Comparison of ENCODE assay signal across 9 mouse cellular contexts in genomic region chr2:32079191-32079725, GRCm38 (mm10). TPM values are rescaled to one million over a fixed set of nuclear protein-coding genes. Genes with fewer than 3 reads are reported as not detected.
DNase-seq lines count a peak whose midpoint lies in the region; ATAC-seq and TF ChIP-seq lines count a peak whose summit lies in the region.
"Had no signal": no experiment of that assay in that cellular context is flagged by ENCODE, and none has a peak within 500 bp of the region (broad histone marks: within the 10 kb centered on the region; RNA-seq: fewer than 3 reads in every experiment).

No protein-coding gene starts in this region.

- peaks cover 44% of the 10 kb centered on the region for H3K4me1 ChIP-seq in hindbrain, embryonic 10.5 days (replicated peaks)
- peaks cover 12% of the 10 kb centered on the region; the same call in 1 of the 2 replicates for H3K4me1 ChIP-seq in hindbrain, postnatal 0 days (ENCODE audit: insufficient read depth, low read length)
- peaks cover 70% of the 10 kb centered on the region for H3K4me1 ChIP-seq in E14TG2a.4 (replicated peaks; ENCODE audit: low read depth, low read length)
- peaks cover 22 to 34% of the 10 kb centered on the region in 2 experiments for H3K4me1 ChIP-seq in liver, embryonic 14.5 days (replicated peaks; ENCODE audit: control insufficient read depth in 2 of 2, insufficient read depth in 2 of 2, low read length in 1 of 2)

- H3K9ac ChIP-seq in hindbrain, postnatal 0 days (replicated peaks; ENCODE audit: low read length) = no peak overlapping the region
- peak overlapping the region; percentile 5; the same call in 1 of the 2 replicates for H3K9ac ChIP-seq in liver, embryonic 14.5 days (replicated peaks)
- H3K9ac ChIP-seq: neural tube, embryonic 12.5 days had no signal

- H3K27ac ChIP-seq in hindbrain, embryonic 10.5 days = peak overlapping the region; percentile 31
- no peak overlapping the region for H3K27ac ChIP-seq in hindbrain, postnatal 0 days
- no peak overlapping the region for H3K27ac ChIP-seq in liver, embryonic 14.5 days
- H3K27ac ChIP-seq: neural tube, embryonic 12.5 days had no signal

- no peak for TF ChIP-seq EP300 in liver, embryonic 14.5 days (IDR thresholded peaks at IDR 0.05; ENCODE audit: low read depth)

- no peak for ATAC-seq in hindbrain, postnatal 0 days
- ATAC-seq in liver, embryonic 14.5 days (ENCODE audit: insufficient read depth) = no peak
- no peak for ATAC-seq in inflammation-experienced regulatory T-cells, adult 6 months

- no peak for DNase-seq in hindbrain, embryonic 10.5 days (ENCODE audit: low spot score)
- DNase-seq in hindbrain, postnatal 0 days (ENCODE audit: low spot score) = no peak
- peak; percentile 77 for DNase-seq in adrenal gland, postnatal 14 days
- no peak for DNase-seq in liver, embryonic 14.5 days (ENCODE audit: low read depth in 3 of 3, low spot score in 3 of 3)
- no peak for DNase-seq in layer of hippocampus, adult 8-10 months (ENCODE audit: low spot score in 2 of 2)
- no peak for DNase-seq in frontal cortex, postnatal 25 days (ENCODE audit: low spot score in 2 of 2)

- no peaks in the 10 kb centered on the region for H3K9me3 ChIP-seq in hindbrain, embryonic 10.5 days
- no peaks in the 10 kb centered on the region for H3K9me3 ChIP-seq in hindbrain, postnatal 0 days (ENCODE audit: low read length)
- no peaks in the 10 kb centered on the region for H3K9me3 ChIP-seq in E14TG2a.4 (ENCODE audit: low read length)
- H3K9me3 ChIP-seq in liver, embryonic 14.5 days (ENCODE audit: control insufficient read depth, low read length) = no peaks in the 10 kb centered on the region
- H3K9me3 ChIP-seq: neural tube, embryonic 12.5 days had no signal

- no peak for TF ChIP-seq CTCF in hindbrain, postnatal 0 days (IDR thresholded peaks at IDR 0.05; ENCODE audit: low read depth)
- TF ChIP-seq CTCF in E14TG2a.4 (conservative IDR thresholded peaks at IDR 0.05; ENCODE audit: low read length) = no peak
- TF ChIP-seq CTCF in liver, embryonic 14.5 days (IDR thresholded peaks at IDR 0.05; ENCODE audit: low read depth) = no peak

- no peak overlapping the region for H3K4me2 ChIP-seq in hindbrain, postnatal 0 days (ENCODE audit: low read depth, low read length)
- peak overlapping the region; percentile 90 for H3K4me2 ChIP-seq in liver, embryonic 14.5 days (ENCODE audit: low read depth)
- H3K4me2 ChIP-seq: neural tube, embryonic 12.5 days had no signal

- H3K27me3 ChIP-seq in hindbrain, embryonic 10.5 days (ENCODE audit: insufficient read depth, poor library complexity, severe bottlenecking) = peaks cover 42% of the 10 kb centered on the region
- H3K27me3 ChIP-seq in hindbrain, postnatal 0 days (ENCODE audit: insufficient read depth, low read length) = peaks cover 17% of the 10 kb centered on the region; the same call in 1 of the 2 replicates
- H3K27me3 ChIP-seq in E14TG2a.4 (ENCODE audit: insufficient read depth, low read length) = peaks cover 30% of the 10 kb centered on the region
- no peaks in the 10 kb centered on the region for H3K27me3 ChIP-seq in liver, embryonic 14.5 days (ENCODE audit: control insufficient read depth, insufficient read depth, low read length)

- H3K36me3 ChIP-seq in hindbrain, embryonic 10.5 days = no peaks in the 10 kb centered on the region
- H3K36me3 ChIP-seq in hindbrain, postnatal 0 days (ENCODE audit: insufficient read depth, low read length) = no peaks in the 10 kb centered on the region
- no peaks in the 10 kb centered on the region for H3K36me3 ChIP-seq in E14TG2a.4 (ENCODE audit: insufficient read depth, low read length)
- peaks cover 10% of the 10 kb centered on the region; the same call in 1 of the 2 replicates for H3K36me3 ChIP-seq in liver, embryonic 14.5 days (replicated peaks; ENCODE audit: control insufficient read depth, insufficient read depth, low read depth)
- H3K36me3 ChIP-seq: neural tube, embryonic 12.5 days had no signal

- H3K4me3 ChIP-seq in hindbrain, embryonic 10.5 days = no peak overlapping the region
- no peak overlapping the region for H3K4me3 ChIP-seq in hindbrain, postnatal 0 days (ENCODE audit: low read length)
- H3K4me3 ChIP-seq in E14TG2a.4 (replicated peaks; ENCODE audit: low read length) = peak overlapping the region; percentile 57
- peak overlapping the region; percentile 6 to 92; a peak in 2 of 4 replicates for H3K4me3 ChIP-seq in liver, embryonic 14.5 days (ENCODE audit: insufficient read depth in 1 of 2, low read depth in 2 of 2, low read length in 2 of 2)
- H3K4me3 ChIP-seq: neural tube, embryonic 12.5 days had no signal

- WGBS in hindbrain, embryonic 10.5 days = 93% methylated on average over 14 of the region's 14 CpGs
- WGBS in hindbrain, postnatal 0 days = 87% methylated on average over 14 of the region's 14 CpGs
- WGBS in liver, embryonic 14.5 days (ENCODE audit: insufficient replicate concordance) = 86% methylated on average over 14 of the region's 14 CpGs

RNA-seq across cellular contexts. Expression of gene Fam78a, which starts 5.4 kb away (rescaled TPM):
- polyA plus RNA-seq in hindbrain, embryonic 10.5 days (2016; fragmentation: Nextera tagmentation; extraction: Ambion mirVana) = 1.5 and 2.2 TPM in 2 replicates
- 0.83 and 1.3 TPM in 2 replicates for total RNA-seq in hindbrain, postnatal 0 days (2014; rRNA removed)
- polyA plus RNA-seq in hindbrain, postnatal 0 days (2015; fragmentation: Nextera tagmentation; extraction: Ambion mirVana) = 0.21 and 0.39 TPM in 2 replicates
- total RNA-seq in adrenal gland, postnatal 14 days (2021) = 3.0 and 10.0 TPM in 2 replicates
- polyA plus RNA-seq in liver, embryonic 14.5 days (2012; rRNA removed) = 7.8 and 8.9 TPM in 2 replicates
- polyA plus RNA-seq in liver, embryonic 14.5 days (2014; fragmentation: Nextera tagmentation; extraction: Ambion mirVana) = 9.8 and 12.5 TPM in 2 replicates
- 1 to 10 TPM; 4.3 to 6.2 (median 5.3) TPM for total RNA-seq in layer of hippocampus, adult 8-10 months (2022)
- polyA plus RNA-seq in inflammation-experienced regulatory T-cells, adult 6 months (2017; shearing (Covaris generic)) = 10 to 100 TPM; 21.3 to 26.7 (median 22.5) TPM

RNA-seq across cellular contexts. Expression of gene Plpp7, which starts 16.1 kb away (rescaled TPM):
- 7.6 and 7.9 TPM in 2 replicates for polyA plus RNA-seq in hindbrain, embryonic 10.5 days (2016; fragmentation: Nextera tagmentation; extraction: Ambion mirVana)
- total RNA-seq in hindbrain, postnatal 0 days (2014; rRNA removed) = 39.2 and 50.5 TPM in 2 replicates
- polyA plus RNA-seq in hindbrain, postnatal 0 days (2015; fragmentation: Nextera tagmentation; extraction: Ambion mirVana) = 28.2 and 28.3 TPM in 2 replicates
- 3.0 and 3.6 TPM in 2 replicates for total RNA-seq in adrenal gland, postnatal 14 days (2021)
- polyA plus RNA-seq in liver, embryonic 14.5 days (2012; rRNA removed) = 1.4 TPM in 2 replicates
- polyA plus RNA-seq in liver, embryonic 14.5 days (2014; fragmentation: Nextera tagmentation; extraction: Ambion mirVana) = 1.1 and 1.4 TPM in 2 replicates
- total RNA-seq in layer of hippocampus, adult 8-10 months (2022) = 10 to 100 TPM; 21.2 to 24.0 (median 23.4) TPM
- polyA plus RNA-seq in inflammation-experienced regulatory T-cells, adult 6 months (2017; shearing (Covaris generic)) = not detected

Comparison
In these comparisons a context has a peak if more than half of its experiments do, and no peak if none do; other contexts are left out.
1. H3K4me3 ChIP-seq: peak in E14TG2a.4 (single experiment) and liver, embryonic 14.5 days (2 of 2); none in hindbrain, embryonic 10.5 days (single experiment) and hindbrain, postnatal 0 days (single experiment).